Mouse (Mus musculus) ES-E14 (cell line): ENCODE data around the gene Chn2. TPM values are rescaled to one million over a fixed set of nuclear protein-coding genes. Genes with fewer than 3 reads are reported as not detected.

Source experiments
- DNase-seq: peaks from one replicate; pipeline ENCODE4 v3.0.0-alpha.2; 2013; ENCODE audit warnings: low read depth, low spot score
- H3K27ac ChIP-seq: 2 replicates; pipeline ENCODE4 v1.5.1; 2012; ENCODE audit warnings: low read depth, mild to moderate bottlenecking, low read length, moderate library complexity, mixed read lengths; ENCODE audit not compliant: poor library complexity, insufficient read depth, severe bottlenecking
- H3K36me3 ChIP-seq: 2 replicates; pipeline ENCODE4 v1.6.1; 2012; ENCODE audit warnings: mild to moderate bottlenecking, low read length, moderate library complexity, mixed read lengths; ENCODE audit not compliant: control insufficient read depth, poor library complexity, insufficient read depth, severe bottlenecking
- H3K4me1 ChIP-seq, 2 experiments: fragments of 150-350 bp in 1 of 2; sonication (generic) in 1 of 2; 2 replicates each; pipeline ENCODE4 v1.6.1; 2012; ENCODE audit warnings: low read length in 2 of 2, mild to moderate bottlenecking in 1 of 2, mixed read lengths in 1 of 2; ENCODE audit not compliant: control insufficient read depth in 2 of 2, insufficient read depth in 2 of 2, poor library complexity in 1 of 2
- H3K4me3 ChIP-seq, 2 experiments: fragments of 150-350 bp in 1 of 2; sonication (generic) in 1 of 2; 2 replicates each; pipeline ENCODE4 v1.5.1; 2012; ENCODE audit warnings: low read length in 2 of 2, low read depth in 1 of 2, mild to moderate bottlenecking in 1 of 2, mixed read lengths in 1 of 2; ENCODE audit not compliant: insufficient read depth in 1 of 2, poor library complexity in 1 of 2, severe bottlenecking in 1 of 2
- H3K9ac ChIP-seq: 2 replicates; pipeline ENCODE4 v1.6.1; 2012; ENCODE audit warnings: low read depth, mild to moderate bottlenecking, low read length, mixed read lengths; ENCODE audit not compliant: poor library complexity, insufficient read depth, severe bottlenecking
- H3K9me3 ChIP-seq: fragments of 150-350 bp; sonication (generic); 2 replicates; pipeline ENCODE4 v1.6.1; 2012; ENCODE audit warnings: low read depth, mild to moderate bottlenecking, low read length; ENCODE audit not compliant: control insufficient read depth, insufficient read depth
- CHD2 ChIP-seq: IDR thresholded peaks from 2 replicates; pipeline ENCODE4 v1.6.1; 2014; ENCODE audit warnings: mild to moderate bottlenecking, low read depth, low read length, inconsistent platforms
- HCFC1 ChIP-seq: IDR thresholded peaks from 2 replicates; pipeline ENCODE4 v1.6.1; 2012; ENCODE audit warnings: low read length, inconsistent platforms, borderline replicate concordance; ENCODE audit not compliant: insufficient read depth
- MAFK ChIP-seq: IDR thresholded peaks from 2 replicates; pipeline ENCODE4 v1.6.1; 2014; ENCODE audit warnings: mild to moderate bottlenecking, low read depth, low read length, inconsistent platforms; ENCODE audit not compliant: insufficient read depth
- ZC3H11A ChIP-seq: IDR thresholded peaks from 2 replicates; pipeline ENCODE4 v1.6.1; 2012; ENCODE audit warnings: low read depth, mild to moderate bottlenecking, inconsistent platforms, low read length, borderline replicate concordance
- ZNF384 ChIP-seq: IDR thresholded peaks from 2 replicates; pipeline ENCODE4 v1.6.1; 2012; ENCODE audit warnings: low read depth, low read length, inconsistent platforms
- in situ Hi-C, 2 experiments: fragments of 600-800 bp; cut with MboI; formaldehyde crosslinking; loops; one replicate each; pipeline ENCODE4 v1.15.1; 2025; ENCODE audit warnings: low sequenced_read_pairs in 2 of 2, inconsistent platforms in 1 of 2; ENCODE audit not compliant: unreplicated experiment in 2 of 2
- total RNA-seq: library from RNA; depleted of rRNA; stranded (reverse); fragments of 300-350 nt; gene quantifications from 2 replicates; pipeline ENCODE4 v1.2.3, GENCODE M21; 2012

Gene Chn2
- total RNA-seq, 1 experiment, result 7.1 TPM

DNA sequence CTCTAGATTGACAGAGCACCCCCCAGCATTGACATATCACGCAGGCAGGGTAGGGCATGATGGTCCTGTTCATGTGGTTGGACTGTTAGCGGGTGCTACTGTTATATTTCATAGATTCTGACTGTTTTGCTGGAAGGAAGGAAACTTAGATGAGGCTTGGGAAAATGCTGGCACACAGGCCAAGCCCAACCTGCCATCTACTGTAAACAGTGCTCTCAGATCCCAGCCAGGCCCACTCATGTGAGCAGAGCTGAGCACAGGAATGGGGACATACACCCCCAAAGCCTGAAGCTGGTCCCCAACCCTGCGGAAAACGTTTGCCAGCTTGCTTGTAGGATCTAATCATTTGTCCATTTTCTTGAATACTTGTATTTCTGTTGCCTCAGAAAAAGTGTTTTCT is 32.1 kb downstream of the Chn2 start:
- H3K9me3 ChIP-seq, result no peaks in the 10 kb centered on the region
- TF ChIP-seq ZC3H11A, result no peak
- no peak for TF ChIP-seq HCFC1
- no peak for TF ChIP-seq CHD2
- H3K4me3 ChIP-seq, result no peak overlapping the region
- H3K4me1 ChIP-seq, result peaks cover 0 to 2% of the 10 kb centered on the region in 2 experiments; a peak in 1 of 4 replicates
- no peak overlapping the region for H3K9ac ChIP-seq
- in situ Hi-C loops, result no loop called here
- DNase-seq, result no peak
- H3K36me3 ChIP-seq, result no peaks in the 10 kb centered on the region
- H3K27ac ChIP-seq, result no peak overlapping the region

DNA sequence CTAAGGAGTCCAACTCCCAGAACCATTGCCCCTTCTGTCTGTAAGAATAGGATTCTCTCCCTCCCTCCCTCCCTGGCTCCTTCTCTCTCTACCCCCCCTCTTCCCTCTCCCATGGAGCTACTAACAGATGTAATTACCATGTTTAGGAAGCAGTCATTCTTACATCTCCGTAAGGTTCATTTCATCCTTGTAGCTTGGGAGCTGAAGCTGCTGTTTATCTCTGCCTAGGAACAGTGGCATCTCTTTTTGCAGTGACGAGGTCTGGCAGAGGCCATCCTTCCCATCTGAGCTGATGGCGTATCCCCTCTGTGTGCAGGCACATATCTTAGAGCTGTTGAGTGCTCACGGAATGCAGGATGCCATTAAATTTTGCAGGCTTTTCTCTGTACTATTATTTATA is 35.1 kb downstream of the Chn2 start:
- Histone ChIP-seq H3K4me1 (peaks cover 0 to 1% of the 10 kb centered on the region in 2 experiments; a peak in 1 of 4 replicates), H3K27ac (no peak overlapping the region), H3K9me3 (no peaks in the 10 kb centered on the region), H3K4me3 (no peak overlapping the region), H3K36me3 (no peaks in the 10 kb centered on the region), H3K9ac (no peak overlapping the region)
- DNase-seq, result no peak
- TF ChIP-seq MAFK, result no peak
- TF ChIP-seq ZNF384, result no peak
- no peak for TF ChIP-seq ZC3H11A
- no peak for TF ChIP-seq HCFC1
- in situ Hi-C loops, result no loop called here

DNA sequence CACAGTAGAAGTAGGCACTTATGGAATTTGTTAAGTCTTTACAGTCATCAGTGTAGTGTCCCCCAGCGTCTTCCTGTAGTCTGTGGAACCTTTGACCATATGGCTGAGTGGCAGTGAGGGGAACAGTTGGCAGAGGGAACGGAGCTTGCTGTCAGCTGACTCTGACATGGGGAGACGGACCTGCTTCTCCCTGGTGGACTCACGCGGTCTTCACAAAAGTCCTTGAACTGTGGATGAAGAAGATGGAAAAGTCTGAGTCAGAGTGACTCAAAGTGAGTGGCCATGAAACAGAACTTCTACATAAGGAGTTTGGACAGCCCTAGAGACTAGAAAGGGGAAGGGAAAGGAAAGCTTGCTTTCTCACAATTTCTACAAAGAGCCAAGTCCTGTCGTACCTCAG is 36.1 kb downstream of the Chn2 start:
- DNase-seq, result no peak
- TF ChIP-seq HCFC1 (no peak), MAFK (no peak), ZC3H11A (no peak), ZNF384 (no peak), CHD2 (no peak)
- Histone ChIP-seq H3K4me3 (no peak overlapping the region), H3K27ac (no peak overlapping the region), H3K9me3 (no peaks in the 10 kb centered on the region), H3K9ac (no peak overlapping the region), H3K4me1 (no peaks in the 10 kb centered on the region), H3K36me3 (no peaks in the 10 kb centered on the region)
- in situ Hi-C loops, result no loop called here

DNA sequence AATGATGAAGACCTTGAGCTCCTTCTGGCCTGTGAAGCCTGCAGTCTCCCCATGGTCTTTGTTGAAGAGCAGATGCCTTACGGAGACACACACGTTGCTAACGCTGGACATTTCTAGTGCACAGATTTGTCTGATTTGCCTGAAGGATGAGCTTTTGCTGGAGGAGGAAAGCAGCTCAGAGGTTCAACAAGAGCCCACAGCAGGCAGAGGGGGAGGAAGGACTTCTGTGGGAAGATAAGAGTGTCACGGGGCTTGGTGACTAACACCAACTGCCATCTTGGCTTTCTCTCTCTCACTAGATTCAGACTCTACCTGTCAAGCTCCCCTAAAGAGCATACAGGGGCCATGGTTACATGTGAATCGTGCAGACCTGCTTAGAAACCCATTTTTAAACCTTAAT is 37.3 kb downstream of the Chn2 start:
- Histone ChIP-seq H3K9me3 (no peaks in the 10 kb centered on the region), H3K27ac (no peak overlapping the region), H3K4me1 (no peaks in the 10 kb centered on the region), H3K4me3 (no peak overlapping the region), H3K9ac (no peak overlapping the region), H3K36me3 (no peaks in the 10 kb centered on the region)
- no peak for DNase-seq
- TF ChIP-seq MAFK, result no peak
- no peak for TF ChIP-seq ZC3H11A
- TF ChIP-seq HCFC1, result no peak
- TF ChIP-seq CHD2, result no peak
- TF ChIP-seq ZNF384, result no peak
- in situ Hi-C loops, result no loop called here

DNA sequence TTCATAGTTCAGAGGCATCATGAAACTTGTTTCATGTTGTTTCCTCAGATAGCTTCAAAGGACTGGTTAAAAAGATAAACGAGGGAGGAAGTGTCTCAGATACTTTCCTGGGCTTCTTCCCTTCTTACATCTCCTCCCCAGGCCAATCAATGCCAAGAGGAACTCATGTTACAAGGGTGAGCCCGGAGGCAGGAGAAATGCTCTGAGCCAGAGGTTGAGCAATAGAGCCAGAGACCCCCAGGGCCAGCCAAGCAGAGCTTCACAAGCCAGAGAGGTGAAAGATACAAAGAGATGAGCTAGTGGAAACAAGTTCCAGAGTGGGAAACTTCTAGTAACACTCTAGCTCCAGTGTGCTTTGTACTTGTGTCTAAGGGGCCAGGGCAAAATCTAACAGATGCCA is 38.9 kb downstream of the Chn2 start:
- no peak for TF ChIP-seq ZNF384
- TF ChIP-seq ZC3H11A, result no peak
- no peak for TF ChIP-seq HCFC1
- no peak for TF ChIP-seq CHD2
- no peak for TF ChIP-seq MAFK
- peaks cover 4 to 5% of the 10 kb centered on the region in 2 experiments; a peak in 2 of 4 replicates for H3K4me1 ChIP-seq
- no peak overlapping the region for H3K27ac ChIP-seq
- H3K9me3 ChIP-seq, result no peaks in the 10 kb centered on the region
- H3K4me3 ChIP-seq, result no peak overlapping the region
- in situ Hi-C loops, result no loop called here
- DNase-seq, result no peak
- H3K9ac ChIP-seq, result no peak overlapping the region
- H3K36me3 ChIP-seq, result no peaks in the 10 kb centered on the region
